Mouse (Mus musculus) myocyte (in vitro differentiated cells): Measurements from ENCODE around the gene Rasgrf1.

Source experiments
- MAX ChIP-seq: IDR thresholded peaks from one replicate; pipeline ENCODE4 v1.6.1; 2011; ENCODE audit warnings: low read depth, mild to moderate bottlenecking, control low read depth
- POLR2A ChIP-seq: IDR thresholded peaks from one replicate; pipeline ENCODE4 v1.6.1; 2011; ENCODE audit warnings: low read depth, mild to moderate bottlenecking, control low read depth, moderate library complexity; ENCODE audit not compliant: insufficient read length
- TCF12 ChIP-seq: IDR thresholded peaks from one replicate; pipeline ENCODE4 v1.6.1; 2011; ENCODE audit warnings: mild to moderate bottlenecking, control low read depth; ENCODE audit not compliant: poor library complexity, insufficient read depth, severe bottlenecking

GRCm38 (mm10) chr9:90068786-90069185 is 159.1 kb downstream of the Rasgrf1 start:
- TF ChIP-seq POLR2A, result no peak
- no peak for TF ChIP-seq MAX
- TF ChIP-seq TCF12, result no peak
